10 mouse cellular contexts compared by ENCODE assay signal in the genomic region with DNA sequence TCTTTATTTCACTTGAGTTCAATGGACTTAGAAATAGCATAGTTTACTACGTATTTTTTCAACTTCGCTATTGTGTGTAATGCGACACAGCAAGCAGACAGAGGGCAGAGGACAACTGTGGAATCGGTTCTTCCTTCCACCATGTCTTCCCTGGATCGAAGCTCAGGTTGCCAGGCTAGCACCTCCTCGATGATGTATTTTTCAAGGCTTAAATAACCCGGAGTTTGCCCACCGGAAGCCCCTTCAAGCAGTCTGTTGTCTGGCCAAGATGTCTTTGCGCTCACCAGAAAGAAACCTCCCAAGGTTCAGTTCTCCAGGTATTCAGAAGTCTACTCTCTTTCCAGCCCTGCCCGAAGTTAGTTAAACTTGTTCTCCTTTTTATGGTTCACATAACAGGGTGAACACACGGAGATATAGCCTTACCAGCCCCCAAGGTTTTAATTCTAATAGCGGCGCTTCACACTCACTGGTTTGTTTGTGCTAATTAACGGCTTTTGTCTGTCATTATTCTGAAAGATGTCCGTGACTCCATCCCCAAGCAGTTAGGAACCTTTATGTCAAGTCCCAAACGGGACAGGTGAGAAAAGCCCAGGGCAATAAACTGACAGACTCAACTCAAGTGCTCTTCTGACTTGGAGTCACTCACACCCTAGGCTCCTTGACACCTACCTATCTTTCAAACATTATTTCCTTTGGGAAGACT. TPM values are rescaled to one million over a fixed set of nuclear protein-coding genes. Genes with fewer than 3 reads are reported as not detected.
DNase-seq lines count a peak whose midpoint lies in the region; ATAC-seq and TF ChIP-seq lines count a peak whose summit lies in the region.
"Had no signal": no experiment of that assay in that cellular context is flagged by ENCODE, and none has a peak within 500 bp of the region (broad histone marks: within the 10 kb centered on the region; RNA-seq: fewer than 3 reads in every experiment).

No protein-coding gene starts in this region.

- 22% methylated on average over 16 of the region's 16 CpGs for WGBS in heart, embryonic 12.5 days
- WGBS in kidney, embryonic 15.5 days = 12% methylated on average over 16 of the region's 16 CpGs
- WGBS in limb, embryonic 12.5 days = 15% methylated on average over 16 of the region's 16 CpGs

- no peak overlapping the region for H3K27ac ChIP-seq in heart, embryonic 12.5 days (ENCODE audit: poor library complexity, severe bottlenecking)
- H3K27ac ChIP-seq in kidney, embryonic 15.5 days = no peak overlapping the region
- no peak overlapping the region for H3K27ac ChIP-seq in limb, embryonic 12.5 days
- H3K27ac ChIP-seq: hindbrain, embryonic 12.5 days had no signal

- no peak for ATAC-seq in heart, embryonic 12.5 days (ENCODE audit: insufficient number of reproducible peaks, low FRiP score)
- no peak for ATAC-seq in kidney, embryonic 15.5 days (replicated peaks; ENCODE audit: low FRiP score)
- ATAC-seq in G1E (ENCODE audit: extremely low read depth, insufficient number of reproducible peaks, low FRiP score, poor library complexity, severe bottlenecking) = no peak
- ATAC-seq in limb, embryonic 12.5 days (ENCODE audit: insufficient number of reproducible peaks, insufficient read depth, low FRiP score, low TSS enrichment, low read depth) = no peak

- peak overlapping the region; percentile 81 for H3K4me2 ChIP-seq in heart, embryonic 12.5 days
- H3K4me2 ChIP-seq in kidney, embryonic 15.5 days = peak overlapping the region; percentile 77; the same call in 1 of the 2 replicates
- H3K4me2 ChIP-seq in limb, embryonic 12.5 days = 0 out of 2 replicates have a peak overlapping the region, but pooled peaks have one; percentile 64

- H3K27me3 ChIP-seq in heart, embryonic 12.5 days (replicated peaks) = peaks cover 66% of the 10 kb centered on the region
- H3K27me3 ChIP-seq in kidney, embryonic 15.5 days = peaks cover 96% of the 10 kb centered on the region
- peaks cover 5% of the 10 kb centered on the region; the same call in 1 of the 2 replicates for H3K27me3 ChIP-seq in G1E (ENCODE audit: insufficient read depth, low read length)
- peaks cover 79% of the 10 kb centered on the region for H3K27me3 ChIP-seq in limb, embryonic 12.5 days

- no peaks in the 10 kb centered on the region for H3K9me3 ChIP-seq in heart, embryonic 12.5 days (replicated peaks)
- H3K9me3 ChIP-seq in kidney, embryonic 15.5 days (replicated peaks) = no peaks in the 10 kb centered on the region
- peaks cover 6% of the 10 kb centered on the region; the same call in 1 of the 2 replicates for H3K9me3 ChIP-seq in G1E (replicated peaks)
- no peaks in the 10 kb centered on the region for H3K9me3 ChIP-seq in limb, embryonic 12.5 days
- H3K9me3 ChIP-seq: hindbrain, embryonic 12.5 days had no signal

- peak overlapping the region; percentile 0; the same call in 1 of the 2 replicates for H3K4me3 ChIP-seq in heart, embryonic 12.5 days
- peak overlapping the region; percentile 56; the same call in 1 of the 2 replicates for H3K4me3 ChIP-seq in kidney, embryonic 15.5 days (replicated peaks)
- peak overlapping the region; percentile 92 for H3K4me3 ChIP-seq in G1E (ENCODE audit: low read depth, low read length)
- 0 out of 2 replicates have a peak overlapping the region, but pooled peaks have one; percentile 4 for H3K4me3 ChIP-seq in limb, embryonic 12.5 days (replicated peaks)

- no peaks in the 10 kb centered on the region for H3K36me3 ChIP-seq in heart, embryonic 12.5 days
- H3K36me3 ChIP-seq in kidney, embryonic 15.5 days = no peaks in the 10 kb centered on the region
- H3K36me3 ChIP-seq in G1E (replicated peaks) = peaks cover 40% of the 10 kb centered on the region
- no peaks in the 10 kb centered on the region for H3K36me3 ChIP-seq in limb, embryonic 12.5 days
- H3K36me3 ChIP-seq: hindbrain, embryonic 12.5 days had no signal

- DNase-seq in heart, postnatal 14 days = no peak
- DNase-seq in kidney, postnatal 14 days = no peak
- DNase-seq in G1E (ENCODE audit: low spot score) = no peak
- DNase-seq in gastrocnemius, postnatal 4 days (ENCODE audit: low spot score in 2 of 2) = no peak
- DNase-seq in adrenal gland, postnatal 25 days = no peak
- DNase-seq: cerebellum, adult 8-10 months had no signal

- peaks cover 18% of the 10 kb centered on the region for H3K4me1 ChIP-seq in heart, embryonic 12.5 days (replicated peaks)
- peaks cover 36% of the 10 kb centered on the region for H3K4me1 ChIP-seq in kidney, embryonic 15.5 days
- peaks cover 49% of the 10 kb centered on the region for H3K4me1 ChIP-seq in G1E (ENCODE audit: insufficient read depth, low read depth, low read length)
- peaks cover 21% of the 10 kb centered on the region for H3K4me1 ChIP-seq in limb, embryonic 12.5 days (replicated peaks)

- no peak overlapping the region for H3K9ac ChIP-seq in heart, embryonic 12.5 days
- no peak overlapping the region for H3K9ac ChIP-seq in kidney, embryonic 15.5 days
- H3K9ac ChIP-seq in limb, embryonic 12.5 days (replicated peaks) = no peak overlapping the region
- H3K9ac ChIP-seq: hindbrain, embryonic 12.5 days had no signal

- intact Hi-C loops in heart, postnatal 14 days (cut with DNase I) = no loop called here

- no peak for TF ChIP-seq CTCF in G1E (IDR thresholded peaks at IDR 0.05; ENCODE audit: low read depth, low read length)

RNA-seq across cellular contexts. Expression of a gene that starts 1.6 kb away (rescaled TPM):
- polyA plus RNA-seq in heart, embryonic 12.5 days (2016; fragmentation: Nextera tagmentation; extraction: Ambion mirVana) = 13.4 and 14.0 TPM in 2 replicates
- 1 to 10 TPM; 4.5 to 4.6 TPM for total RNA-seq in heart, postnatal 14 days (2021)
- 17.4 and 19.9 TPM in 2 replicates for polyA plus RNA-seq in kidney, embryonic 15.5 days (2015; fragmentation: Nextera tagmentation; extraction: Ambion mirVana)
- total RNA-seq in G1E (2014; fragmentation: Nextera tagmentation) = 70.5 and 74.0 TPM in 2 replicates
- 33.6 and 45.2 TPM in 2 replicates for total RNA-seq in G1E (2017)
- 214 and 327 TPM in 2 replicates for polyA plus RNA-seq in G1E (2012)
- 9.7 and 10.1 TPM in 2 replicates for polyA plus RNA-seq in limb, embryonic 12.5 days (2016; fragmentation: Nextera tagmentation; extraction: Ambion mirVana)
- 1 to 10 TPM; 4.6 to 5.6 TPM for total RNA-seq in gastrocnemius, postnatal 4 days (2021)
- 27.0 and 29.7 TPM in 2 replicates for total RNA-seq in adrenal gland, postnatal 25 days (2021)

RNA-seq across cellular contexts. Expression of a gene that starts 56.8 kb away (rescaled TPM):
- 53.6 and 57.7 TPM in 2 replicates for polyA plus RNA-seq in heart, embryonic 12.5 days (2016; fragmentation: Nextera tagmentation; extraction: Ambion mirVana)
- total RNA-seq in heart, postnatal 14 days (2021) = 1 to 10 TPM; 3.4 to 6.5 TPM
- polyA plus RNA-seq in kidney, embryonic 15.5 days (2015; fragmentation: Nextera tagmentation; extraction: Ambion mirVana) = 60.8 and 60.9 TPM in 2 replicates
- 166 and 200 TPM in 2 replicates for total RNA-seq in G1E (2014; fragmentation: Nextera tagmentation)
- total RNA-seq in G1E (2017) = 156 and 177 TPM in 2 replicates
- polyA plus RNA-seq in G1E (2012) = 5.5 and 6.6 TPM in 2 replicates
- 89.1 and 89.4 TPM in 2 replicates for polyA plus RNA-seq in limb, embryonic 12.5 days (2016; fragmentation: Nextera tagmentation; extraction: Ambion mirVana)
- total RNA-seq in gastrocnemius, postnatal 4 days (2021) = 10 to 100 TPM; 17.9 to 19.5 TPM
- total RNA-seq in adrenal gland, postnatal 25 days (2021) = 5.1 and 5.7 TPM in 2 replicates

Comparison
In these comparisons a context has a peak if more than half of its experiments do, and no peak if none do; other contexts are left out.
1. H3K4me3 ChIP-seq: peak in every context shown above with its lines; median percentile 92 in G1E; 56 in kidney, embryonic 15.5 days; 4 in limb, embryonic 12.5 days; 0 in heart, embryonic 12.5 days.
2. RNA of a gene that starts 56.8 kb away (total RNA-seq): 156 to 200 TPM in G1E; 17.9 to 19.5 TPM in gastrocnemius, postnatal 4 days, 3.4 to 6.5 TPM in heart, postnatal 14 days and 5.1 to 5.7 TPM in adrenal gland, postnatal 25 days; every median in the first group is over 4 times any median in the second.
3. Peak in every context shown above with its lines, with median percentiles within 50 percentile points of each other: H3K4me2 ChIP-seq.